Mouse (Mus musculus): Measurements from ENCODE around the gene Hlcs.

DNA sequence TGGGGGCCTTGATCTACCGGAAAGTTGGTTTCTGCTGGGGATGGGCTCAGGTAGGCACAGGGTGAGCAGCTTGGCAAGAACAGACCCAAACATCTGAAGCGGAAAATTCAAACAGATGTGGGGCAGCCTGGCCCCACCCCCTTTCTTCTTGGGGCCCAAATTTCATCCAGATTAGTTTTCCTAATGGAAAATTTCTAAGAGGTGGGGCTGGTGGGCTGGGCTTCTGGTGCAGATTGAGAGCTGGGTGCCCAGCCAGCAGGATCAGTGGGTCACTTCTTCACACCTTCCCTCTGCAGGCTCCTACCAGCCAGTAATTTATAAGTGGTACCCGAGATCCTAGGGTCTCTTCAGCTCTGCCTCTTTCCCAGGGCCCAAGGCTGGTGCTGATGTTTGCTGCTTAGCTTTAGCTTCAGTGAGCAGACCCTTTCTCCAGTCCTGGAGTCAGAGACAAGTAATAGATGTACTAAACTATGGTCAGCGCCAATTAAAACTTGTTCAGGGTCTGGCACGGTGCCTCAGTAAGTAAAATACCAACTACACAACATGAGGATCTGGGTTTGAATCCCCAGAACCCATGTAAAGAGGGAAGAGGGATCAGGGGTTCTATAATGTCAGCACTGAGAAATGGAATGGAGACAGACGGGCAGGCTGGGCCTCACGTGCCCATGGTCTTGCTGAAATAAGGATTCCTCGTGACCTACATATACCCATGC, 231.2 kb downstream of the Hlcs start:
- TF ChIP-seq POLR2A (IDR thresholded peaks at IDR 0.05; ENCODE audit: borderline replicate concordance, low read depth, low read length), result no peak
- TF ChIP-seq CTCF (IDR thresholded peaks at IDR 0.05; ENCODE audit: low read depth, low read length), result no peak

Data from bone marrow macrophage, adult 2 months (primary cell).